Mouse (Mus musculus): ENCODE results near the gene Fam168b.

DNA sequence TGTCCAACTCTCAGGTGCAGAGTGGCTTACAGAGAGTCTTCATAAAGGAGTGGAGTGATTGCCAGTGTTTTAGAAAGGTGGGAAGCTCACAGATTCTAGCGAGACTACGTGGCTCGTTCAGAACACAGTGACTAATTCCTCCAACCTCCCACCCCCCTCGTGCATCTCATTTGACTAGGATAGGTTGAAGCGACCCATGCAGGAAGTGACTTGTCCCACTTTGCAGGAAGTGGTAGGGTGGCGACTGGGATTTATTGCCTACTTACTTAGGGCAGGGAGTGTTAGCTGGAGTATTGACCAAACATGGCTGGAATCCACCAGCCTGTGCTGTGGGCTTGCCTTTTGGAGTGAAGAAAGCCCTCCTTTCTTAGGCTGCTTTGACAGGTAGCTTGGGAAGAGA is 8.7 kb upstream of the Fam168b start:
- no peak for TF ChIP-seq EP300 (IDR thresholded peaks at IDR 0.05; ENCODE audit: low read depth)
- no peak for TF ChIP-seq CTCF (IDR thresholded peaks at IDR 0.05; ENCODE audit: low read depth)

Data from liver, postnatal 0 days (tissue).